Mouse (Mus musculus) forebrain, embryonic 10.5 days (tissue): ENCODE results near the gene Etfbkmt. TPM values are rescaled to one million over a fixed set of nuclear protein-coding genes. Genes with fewer than 3 reads are reported as not detected.
"Not testable (repeated sequence)": the region's sequence is repeated elsewhere in the genome, so short reads cannot be mapped to it uniquely, and the experiment has no call there.

ENCODE experiments used
- DNase-seq: peaks from one replicate; pipeline ENCODE4 v3.0.0-alpha.2; 2017; ENCODE audit warnings: low spot score; ENCODE audit errors: extremely low spot score
- H3K27ac ChIP-seq: fragments of 300-500 bp; sonication (generic); 2 replicates; pipeline ENCODE4 v1.5.1; 2016; ENCODE audit warnings: mild to moderate bottlenecking
- H3K27me3 ChIP-seq: fragments of 300-500 bp; sonication (generic); 2 replicates; pipeline ENCODE4 v1.6.1; 2016; ENCODE audit warnings: mild to moderate bottlenecking; ENCODE audit not compliant: poor library complexity, severe bottlenecking
- H3K36me3 ChIP-seq: fragments of 300-500 bp; sonication (generic); replicated peaks from 2 replicates; pipeline ENCODE4 v1.6.1; 2016; ENCODE audit warnings: mild to moderate bottlenecking, moderate library complexity
- H3K4me1 ChIP-seq: fragments of 300-500 bp; sonication (generic); 2 replicates; pipeline ENCODE4 v1.6.1; 2016
- H3K4me3 ChIP-seq: fragments of 300-500 bp; sonication (generic); 2 replicates; pipeline ENCODE4 v1.5.1; 2016; ENCODE audit warnings: mild to moderate bottlenecking, moderate library complexity
- H3K9me3 ChIP-seq: fragments of 300-500 bp; sonication (generic); 2 replicates; pipeline ENCODE4 v1.6.1; 2016; ENCODE audit warnings: mild to moderate bottlenecking, moderate library complexity
- WGBS: fragments of 180-500 bp; shearing (Covaris S2); methylation state at CpG from one replicate; pipeline ENCODE4 v1.1.7; 2016; 5-methylcytosine and 5-hydroxymethylcytosine counted together
- polyA plus RNA-seq: library from polyadenylated mRNA; unstranded; fragments of >200 nt; fragmentation: Nextera tagmentation; extraction: Ambion mirVana; gene quantifications from 2 replicates; pipeline ENCODE4 v1.2.1, GENCODE M21; 2016

Etfbkmt gene
- polyA plus RNA-seq, 1 experiment from 2014 or later: 13.2 TPM

DNA sequence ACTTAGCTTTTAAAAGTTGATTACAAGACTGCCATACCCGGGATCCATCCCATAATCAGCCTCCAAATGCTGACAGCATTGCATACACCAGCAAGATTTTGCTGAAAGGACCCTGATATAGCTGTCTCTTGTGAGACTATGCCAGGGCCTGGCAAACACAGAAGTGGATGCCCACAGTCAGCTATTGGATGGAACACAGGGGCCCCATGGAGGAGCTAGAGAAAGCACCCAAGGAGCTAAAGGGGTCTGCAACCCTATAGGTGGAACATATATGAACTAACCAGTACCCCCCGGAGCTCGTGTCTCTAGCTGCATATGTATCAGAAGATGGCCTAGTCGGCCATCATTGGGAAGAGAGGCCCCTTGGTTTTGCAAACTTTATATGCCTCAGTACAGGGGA lies 30.3 kb downstream of the Etfbkmt start:
- peaks cover 80% of the 10 kb centered on the region for H3K36me3 ChIP-seq
- not testable (repeated sequence) for H3K4me3 ChIP-seq, H3K27ac ChIP-seq, DNase-seq, H3K4me1 ChIP-seq, H3K9me3 ChIP-seq, H3K27me3 ChIP-seq
- WGBS: 96% methylated on average over 4 of the region's 4 CpGs

DNA sequence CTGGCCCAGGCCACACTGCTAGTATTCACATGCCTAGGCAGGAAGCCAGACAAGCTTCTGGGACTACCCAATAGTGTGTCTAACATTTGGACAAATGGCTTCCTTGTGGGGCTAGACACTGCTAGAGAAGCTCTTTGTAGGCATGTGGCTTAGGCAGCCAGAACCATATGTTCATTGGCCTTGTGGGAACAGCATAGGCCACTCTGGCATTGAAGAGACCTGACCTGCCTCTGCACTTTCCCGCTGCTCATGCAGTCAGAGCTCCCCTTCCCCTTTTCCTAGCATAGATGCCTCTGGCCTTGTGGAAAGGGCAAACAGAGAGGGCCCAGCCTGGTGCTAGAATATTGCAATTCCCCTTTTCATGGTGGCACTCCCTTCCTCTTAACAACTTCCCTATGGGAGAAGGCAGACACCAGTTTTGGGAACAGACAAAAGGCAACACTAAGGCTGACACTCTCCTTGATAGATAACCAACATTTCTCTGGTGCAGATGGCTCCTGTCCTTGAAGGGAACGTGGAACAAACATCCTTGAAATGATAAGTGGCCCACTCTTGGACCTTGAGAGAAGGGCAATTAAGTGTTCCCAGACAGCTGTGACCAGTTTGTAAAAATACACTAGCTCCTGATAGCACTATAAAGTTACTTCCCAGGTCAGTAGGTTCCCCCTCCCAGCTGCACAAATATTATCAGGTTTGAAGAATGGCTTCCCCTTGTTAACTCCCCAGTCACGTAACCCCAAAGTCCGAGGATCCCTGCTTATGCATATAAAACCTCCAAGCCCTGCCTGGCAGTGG lies 34.4 kb downstream of the Etfbkmt start:
- Histone ChIP-seq H3K4me1 (no peaks in the 10 kb centered on the region), H3K27me3 (no peaks in the 10 kb centered on the region), H3K27ac (no peak overlapping the region), H3K9me3 (peaks cover 9% of the 10 kb centered on the region), H3K36me3 (peaks cover 82% of the 10 kb centered on the region), H3K4me3 (no peak overlapping the region)
- 80% methylated on average over 4 of the region's 4 CpGs for WGBS
- no peak for DNase-seq

DNA sequence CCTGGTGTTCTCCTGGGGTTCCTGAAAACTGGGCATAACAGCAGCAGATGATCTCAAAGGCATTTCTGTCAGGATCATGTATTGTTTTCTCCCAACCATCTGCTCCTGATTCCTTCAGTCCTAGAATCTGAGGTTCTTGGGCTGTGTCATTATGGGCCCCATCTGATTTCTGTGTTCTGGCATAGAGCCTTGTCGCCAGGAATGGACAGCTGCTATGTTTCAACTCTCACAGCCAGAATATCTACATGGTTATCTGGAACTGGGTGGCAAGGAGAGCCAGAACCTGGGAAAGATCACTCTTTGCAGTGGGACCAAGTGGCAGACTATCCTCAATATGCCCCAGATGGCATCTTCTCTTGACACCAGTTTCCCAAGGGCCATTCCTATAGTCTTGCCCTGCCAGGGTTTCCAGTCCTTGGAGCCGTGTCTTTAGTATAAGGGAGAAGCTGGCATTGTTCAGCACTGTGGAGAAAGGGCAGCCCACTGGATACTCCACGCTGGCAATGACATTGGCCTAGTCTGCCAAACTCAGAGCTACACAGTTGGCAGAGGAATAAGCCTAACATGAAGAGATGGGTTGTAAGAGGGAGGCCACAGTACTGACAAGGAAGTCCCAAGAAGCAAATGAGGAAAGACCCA lies 35.4 kb downstream of the Etfbkmt start:
- peaks cover 82% of the 10 kb centered on the region for H3K36me3 ChIP-seq
- H3K27ac ChIP-seq: no peak overlapping the region
- H3K4me1 ChIP-seq: no peaks in the 10 kb centered on the region
- WGBS: 93% methylated on average over 3 of the region's 3 CpGs
- no peaks in the 10 kb centered on the region for H3K27me3 ChIP-seq
- no peak for DNase-seq
- H3K9me3 ChIP-seq: peaks cover 11% of the 10 kb centered on the region
- H3K4me3 ChIP-seq: no peak overlapping the region

DNA sequence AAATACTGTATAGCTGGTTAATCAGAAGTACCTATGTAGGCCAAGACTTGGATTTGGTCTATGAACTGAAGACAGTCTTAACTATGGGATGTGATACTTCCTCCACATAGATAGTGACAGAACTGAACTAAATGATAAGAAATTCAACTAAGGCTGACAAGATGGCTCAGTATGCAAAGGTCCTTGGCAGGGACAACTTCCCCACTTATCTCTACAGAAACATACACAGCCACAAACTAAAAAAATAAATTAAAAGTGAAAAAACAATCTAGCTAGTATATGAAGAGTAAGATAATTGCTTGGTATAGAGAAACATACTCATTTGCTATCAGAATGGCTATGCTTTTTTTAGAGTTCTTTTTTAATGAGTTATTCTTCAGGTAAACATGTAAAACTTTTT lies 39.4 kb downstream of the Etfbkmt start:
- H3K27ac ChIP-seq: no peak overlapping the region
- no peaks in the 10 kb centered on the region for H3K27me3 ChIP-seq
- peaks cover 99% of the 10 kb centered on the region for H3K36me3 ChIP-seq
- H3K4me3 ChIP-seq: no peak overlapping the region
- DNase-seq: no peak
- no peaks in the 10 kb centered on the region for H3K4me1 ChIP-seq
- peaks cover 11% of the 10 kb centered on the region for H3K9me3 ChIP-seq

DNA sequence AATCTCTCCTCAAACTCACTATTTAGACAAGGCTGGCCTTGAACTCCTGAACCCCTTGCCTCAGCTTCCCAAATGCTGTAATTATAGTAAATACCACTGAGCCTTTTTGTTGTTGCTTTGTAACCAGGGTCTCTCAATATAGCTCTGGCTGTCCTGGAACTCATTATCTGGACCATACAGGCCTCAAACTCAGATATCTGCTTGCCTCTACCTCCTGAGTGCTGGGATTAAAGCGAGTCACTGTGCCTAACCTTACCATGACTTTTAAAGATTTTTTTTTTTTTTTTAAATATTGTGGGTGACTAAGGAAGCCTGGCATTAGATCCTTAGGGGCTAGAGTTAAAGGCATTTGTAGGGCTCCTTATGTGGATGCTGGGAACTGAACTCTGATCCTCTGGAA lies 44.4 kb downstream of the Etfbkmt start:
- H3K27ac ChIP-seq: no peak overlapping the region
- H3K9me3 ChIP-seq: peaks cover 2% of the 10 kb centered on the region; the same call in 1 of the 2 replicates
- peaks cover 61% of the 10 kb centered on the region for H3K36me3 ChIP-seq
- no peak for DNase-seq
- no peak overlapping the region for H3K4me3 ChIP-seq
- H3K4me1 ChIP-seq: peaks cover 17% of the 10 kb centered on the region
- no peaks in the 10 kb centered on the region for H3K27me3 ChIP-seq
- 90% methylated on average over 1 of the region's 1 CpGs for WGBS

DNA sequence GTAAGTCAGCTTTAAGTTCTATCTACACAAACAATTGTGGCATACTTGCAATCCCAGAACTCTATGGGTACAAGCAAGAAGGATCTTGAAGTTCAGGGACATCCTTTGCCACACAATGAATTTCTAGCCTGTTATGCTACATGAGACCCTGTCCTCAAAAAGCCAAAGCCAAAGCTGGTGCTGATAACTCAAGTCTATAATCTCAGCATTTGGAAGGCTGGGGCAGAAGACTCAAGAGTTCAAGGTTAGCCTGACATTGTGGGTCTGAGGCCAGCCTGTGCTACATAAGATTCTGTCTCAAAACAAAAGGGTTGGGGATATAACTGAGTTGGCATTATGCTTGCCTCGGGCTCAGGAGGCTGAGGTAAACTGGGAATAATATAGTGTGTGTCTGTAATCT lies 47.7 kb downstream of the Etfbkmt start:
- no peak for DNase-seq
- Histone ChIP-seq H3K4me1 (peaks cover 21% of the 10 kb centered on the region), H3K27me3 (no peaks in the 10 kb centered on the region), H3K9me3 (no peaks in the 10 kb centered on the region), H3K4me3 (peak overlapping the region; percentile 86), H3K27ac (peak overlapping the region; percentile 97; the same call in 1 of the 2 replicates), H3K36me3 (peaks cover 27% of the 10 kb centered on the region)
- 85% methylated on average over 1 of the region's 1 CpGs for WGBS

DNA sequence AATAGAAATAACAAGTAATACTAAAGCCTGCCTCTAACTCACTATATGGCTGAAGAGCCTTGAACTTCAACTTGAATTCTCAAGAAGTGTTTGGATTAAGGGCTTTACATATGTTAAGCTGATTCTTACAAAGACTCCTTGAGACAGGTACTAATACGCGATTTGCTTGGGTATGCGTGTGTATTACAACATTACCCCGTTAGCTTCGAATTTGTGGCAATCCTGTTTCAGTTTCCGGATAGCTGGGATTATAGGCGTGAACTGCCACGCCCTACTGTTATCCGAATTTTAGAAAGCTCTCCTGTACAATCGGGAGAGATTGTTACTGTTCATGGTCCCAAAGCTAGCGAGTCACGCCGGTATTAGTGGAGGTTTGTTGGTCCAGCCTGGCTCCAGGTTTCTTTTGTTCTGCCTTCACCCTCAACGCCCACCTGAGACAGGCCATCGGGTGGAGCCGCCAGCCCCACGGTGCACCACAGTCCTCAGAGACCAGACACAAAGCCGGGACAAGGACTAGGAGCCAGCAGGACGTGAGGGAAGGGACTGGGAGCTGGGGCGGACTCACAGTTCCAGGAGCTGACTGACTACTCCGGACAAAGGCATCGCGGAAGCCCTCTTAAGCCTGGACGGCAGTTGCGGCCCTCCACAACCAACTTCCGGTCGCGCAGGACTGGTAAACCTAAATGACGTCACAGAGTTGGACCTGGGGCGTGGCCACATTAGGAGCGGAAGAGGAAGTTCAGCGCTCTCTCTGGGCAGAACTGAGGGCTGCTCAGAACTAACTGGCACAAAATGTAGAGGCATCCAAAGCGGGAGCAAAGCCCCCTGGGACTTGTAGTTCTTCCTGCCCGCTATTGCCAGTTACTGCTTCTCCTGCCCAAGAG lies 48.6 kb downstream of the Etfbkmt start, which contains the start of gene Amn1:
TSS of gene Amn1 (minus strand) at position 672 of the 884 bp plus-strand sequence.
- WGBS: under 1% methylated on average over 34 of the region's 34 CpGs
- Histone ChIP-seq H3K4me1 (peaks cover 21% of the 10 kb centered on the region), H3K27me3 (no peaks in the 10 kb centered on the region), H3K9me3 (no peaks in the 10 kb centered on the region), H3K27ac (peak within 1 kb of the TSS; percentile 97), H3K4me3 (peak within 1 kb of the TSS; percentile 86), H3K36me3 (peaks cover 18% of the 10 kb centered on the region)
- DNase-seq: peak; percentile 97

DNA sequence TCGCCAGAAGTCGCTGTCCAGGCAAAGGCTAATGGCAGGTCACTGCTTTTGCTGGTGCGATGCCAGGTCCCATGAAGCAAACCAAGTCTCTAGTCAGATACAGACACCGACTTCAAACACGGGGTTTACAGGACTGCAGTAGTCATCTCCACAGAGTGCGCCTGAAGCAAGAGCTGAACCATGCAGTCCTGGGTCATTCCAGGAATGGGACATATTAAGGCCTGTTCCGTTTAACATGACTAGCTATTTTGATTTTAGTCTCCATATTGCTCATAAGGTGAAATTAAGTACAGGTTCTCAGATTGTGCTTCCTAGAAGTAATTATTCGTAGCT lies 49.2 kb downstream of the Etfbkmt start:
- peaks cover 25% of the 10 kb centered on the region for H3K4me1 ChIP-seq
- 38% methylated on average over 8 of the region's 8 CpGs for WGBS
- no peak for DNase-seq
- H3K36me3 ChIP-seq: peaks cover 12% of the 10 kb centered on the region
- no peaks in the 10 kb centered on the region for H3K9me3 ChIP-seq
- H3K27me3 ChIP-seq: no peaks in the 10 kb centered on the region
- peak overlapping the region; percentile 86 for H3K4me3 ChIP-seq
- H3K27ac ChIP-seq: peak overlapping the region; percentile 97

DNA sequence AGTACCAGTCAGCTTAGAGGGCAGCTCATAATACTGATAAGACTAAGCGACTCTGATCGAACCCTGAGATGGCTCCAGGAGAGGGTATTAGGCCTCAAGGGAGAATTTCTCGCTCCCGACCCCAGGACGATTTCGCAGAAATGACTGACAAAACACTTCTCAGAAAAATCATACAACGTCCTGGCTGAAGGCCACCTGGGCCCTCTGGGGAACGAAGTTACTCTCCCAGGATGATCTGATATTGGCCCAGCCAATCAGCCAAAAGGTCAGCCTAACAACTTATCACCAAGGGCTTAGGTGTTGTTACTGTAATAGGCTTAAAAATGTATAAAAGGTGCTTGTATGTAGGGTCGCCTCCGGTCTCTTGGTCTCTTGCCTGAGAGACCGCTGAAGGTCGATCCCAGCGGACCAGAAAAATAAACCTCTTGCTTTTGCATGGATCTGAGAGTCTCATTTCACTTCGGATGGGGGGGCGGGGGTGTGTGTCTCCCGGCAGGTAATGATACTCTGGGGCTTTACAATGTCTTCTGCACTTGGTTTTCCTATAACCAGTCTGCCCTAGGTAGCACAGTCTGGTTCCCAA lies 49.8 kb downstream of the Etfbkmt start:
- Histone ChIP-seq H3K27ac (0 out of 2 replicates have a peak overlapping the region, but pooled peaks have one; percentile 97), H3K27me3 (no peaks in the 10 kb centered on the region), H3K4me1 (peaks cover 25% of the 10 kb centered on the region), H3K4me3 (peak overlapping the region; percentile 86; the same call in 1 of the 2 replicates), H3K9me3 (no peaks in the 10 kb centered on the region), H3K36me3 (peaks cover 7% of the 10 kb centered on the region)
- DNase-seq: no peak
- 94% methylated on average over 16 of the region's 16 CpGs for WGBS

DNA sequence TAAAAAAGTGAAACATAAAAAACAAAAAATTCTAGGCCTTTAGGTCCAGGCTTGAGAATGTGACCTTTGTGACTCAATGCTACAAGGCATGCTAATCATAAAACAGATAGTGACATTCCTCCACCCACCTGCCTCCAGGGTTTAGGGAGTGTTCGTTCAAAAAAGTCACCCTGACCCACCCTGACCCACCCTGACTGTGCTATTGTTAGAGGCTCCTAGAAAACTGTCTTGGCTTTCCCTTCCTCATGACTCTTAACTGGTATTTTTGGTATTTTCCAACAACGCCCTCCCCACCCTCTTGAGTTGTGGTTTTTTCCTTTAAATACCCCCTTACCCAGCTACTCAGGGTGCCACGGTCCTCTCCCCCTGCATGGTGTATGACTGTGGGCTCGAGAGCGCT lies 52.3 kb downstream of the Etfbkmt start:
- H3K27me3 ChIP-seq, DNase-seq, H3K4me3 ChIP-seq, H3K36me3 ChIP-seq, H3K27ac ChIP-seq, H3K9me3 ChIP-seq: not testable (repeated sequence)
- peaks cover 20% of the 10 kb centered on the region for H3K4me1 ChIP-seq
- 88% methylated on average over 5 of the region's 5 CpGs for WGBS

DNA sequence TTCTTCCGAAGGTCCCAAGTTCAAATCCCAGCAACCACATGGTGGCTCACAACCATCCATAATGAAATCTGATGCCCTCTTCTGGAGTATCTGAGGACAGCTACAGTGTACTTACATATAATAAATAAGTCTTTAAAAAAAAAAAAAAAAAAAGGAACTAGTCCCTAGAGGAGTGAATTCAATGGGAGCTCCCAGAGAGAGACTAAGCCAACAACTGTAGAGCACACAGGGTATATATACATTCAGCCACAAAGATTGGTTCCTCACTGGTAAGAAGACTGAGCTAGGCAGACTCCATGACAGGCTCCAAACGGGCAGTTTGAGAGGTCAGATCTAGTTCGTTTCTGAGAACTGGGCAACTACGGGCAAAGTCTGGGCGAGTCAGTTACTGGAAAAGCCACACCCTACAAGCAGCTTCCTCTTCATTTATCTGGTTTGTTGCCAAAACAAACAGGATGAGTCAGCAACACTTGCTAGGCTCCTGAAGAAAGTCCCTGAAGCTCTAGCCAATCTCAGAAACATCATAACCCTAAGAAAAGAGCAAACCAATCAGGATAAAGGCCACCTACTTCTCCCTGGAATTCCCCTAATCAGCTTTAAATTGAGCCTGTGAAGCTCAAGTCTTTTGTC lies 53.7 kb downstream of the Etfbkmt start:
- DNase-seq: no peak
- H3K4me3 ChIP-seq: no peak overlapping the region
- no peaks in the 10 kb centered on the region for H3K36me3 ChIP-seq
- H3K27ac ChIP-seq: no peak overlapping the region
- H3K27me3 ChIP-seq: no peaks in the 10 kb centered on the region
- no peaks in the 10 kb centered on the region for H3K9me3 ChIP-seq
- peaks cover 12% of the 10 kb centered on the region for H3K4me1 ChIP-seq
- WGBS: 70% methylated on average over 5 of the region's 5 CpGs

DNA sequence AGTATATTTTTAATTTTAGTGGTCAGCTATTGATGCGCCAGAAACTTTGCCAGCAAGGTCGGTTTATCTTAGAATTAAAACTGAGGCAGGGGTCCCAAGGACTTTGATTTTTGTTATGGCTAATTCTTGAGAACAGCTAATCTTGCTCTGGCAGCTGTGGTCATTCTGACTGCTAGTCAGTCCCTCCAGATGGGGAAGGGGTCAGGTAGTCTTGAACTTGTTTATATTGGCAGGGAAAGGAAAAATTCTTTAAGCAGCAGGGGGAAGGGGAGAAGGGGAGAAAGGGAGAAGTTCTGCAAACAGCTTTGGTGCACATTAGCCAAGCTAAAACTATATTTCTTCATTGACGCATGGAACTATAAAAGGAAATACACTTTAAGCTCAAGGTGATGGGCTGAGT lies 57.5 kb downstream of the Etfbkmt start:
- Histone ChIP-seq H3K27ac (no peak overlapping the region), H3K9me3 (no peaks in the 10 kb centered on the region), H3K36me3 (no peaks in the 10 kb centered on the region), H3K4me3 (no peak overlapping the region), H3K27me3 (no peaks in the 10 kb centered on the region), H3K4me1 (0 out of 2 replicates have a peak, but pooled peaks cover 5% of the 10 kb centered on the region)
- no peak for DNase-seq
- WGBS: 88% methylated on average over 3 of the region's 3 CpGs
